Mouse (Mus musculus): ENCODE data around the gene Mtx1.
"Not testable (repeated sequence)": the region's sequence is repeated elsewhere in the genome, so short reads cannot be mapped to it uniquely, and the experiment has no call there.

Gene Mtx1

DNA sequence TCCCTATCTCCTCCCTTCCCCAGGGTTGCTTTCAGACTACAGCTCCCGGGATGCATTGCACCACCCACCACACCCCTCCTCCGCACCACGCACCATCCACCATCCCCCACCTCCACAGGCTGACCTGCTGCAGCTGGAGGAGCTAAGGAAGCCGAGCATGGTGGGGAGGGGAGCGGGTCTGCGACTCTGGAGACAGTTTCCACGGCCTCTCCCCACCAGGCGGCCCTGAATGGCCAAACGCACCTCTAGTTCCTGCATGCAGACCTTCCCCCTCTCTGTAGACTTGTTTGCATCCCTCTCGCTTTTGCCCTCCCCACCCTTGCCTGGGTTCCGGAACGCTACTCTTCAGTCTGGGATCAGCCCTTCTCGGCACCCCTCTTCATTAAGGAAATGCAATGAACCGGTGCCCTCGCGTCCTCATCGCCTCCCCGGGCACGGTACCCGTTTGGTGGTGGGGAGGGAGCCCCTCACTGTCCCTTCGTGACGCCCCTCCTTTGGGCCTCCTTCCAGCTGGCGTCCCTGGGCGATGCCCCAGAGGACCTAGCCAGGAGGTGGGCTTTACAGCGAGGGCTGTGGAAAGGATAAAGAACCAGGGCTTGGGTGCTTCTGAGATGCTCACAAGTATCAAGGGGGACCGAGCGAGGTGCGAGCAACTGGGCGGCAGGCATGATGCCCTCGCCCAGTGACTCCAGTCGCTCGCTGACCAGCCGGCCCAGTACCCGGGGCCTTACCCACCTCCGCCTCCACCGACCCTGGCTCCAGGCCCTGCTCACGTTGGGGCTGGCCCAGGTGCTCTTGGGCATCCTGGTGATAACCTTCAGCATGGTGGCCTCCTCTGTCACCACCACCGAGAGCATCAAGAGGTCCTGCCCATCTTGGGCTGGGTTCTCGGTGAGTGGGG lies 43.6 kb downstream of the Mtx1 start, which contains the start of gene Fam189b:
TSS of gene Fam189b (plus strand) at position 86 of the 901 bp plus-strand sequence.
- peak; percentile 85 to 94 for DNase-seq (ENCODE audit: low spot score in 2 of 2)

DNA sequence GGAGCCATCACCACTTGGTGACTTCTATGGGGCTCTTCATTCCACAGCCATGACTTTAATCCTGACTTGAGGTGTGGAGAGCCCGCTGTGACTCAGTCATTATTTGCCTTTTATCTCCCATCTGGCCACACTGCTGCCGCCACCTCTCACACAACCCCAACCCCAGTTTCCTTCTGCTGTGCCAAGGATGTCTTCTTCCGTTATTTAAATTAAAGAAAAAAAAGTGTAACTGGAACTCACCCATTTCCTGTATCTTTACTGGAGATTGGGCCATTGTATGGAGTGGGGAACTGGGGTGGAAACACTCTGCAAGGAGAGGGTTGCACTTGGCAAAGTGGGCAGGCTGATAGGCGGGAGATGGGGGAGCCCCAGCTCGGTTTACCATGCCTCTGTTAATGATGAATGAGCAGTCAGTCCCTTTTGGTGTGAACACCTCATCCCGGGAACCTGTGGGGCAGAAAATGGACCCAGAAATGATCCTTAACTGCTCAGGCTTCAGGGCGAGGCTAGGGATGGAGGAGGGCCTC lies 44.3 kb downstream of the Mtx1 start:
- no peak for DNase-seq (ENCODE audit: low spot score in 2 of 2)

DNA sequence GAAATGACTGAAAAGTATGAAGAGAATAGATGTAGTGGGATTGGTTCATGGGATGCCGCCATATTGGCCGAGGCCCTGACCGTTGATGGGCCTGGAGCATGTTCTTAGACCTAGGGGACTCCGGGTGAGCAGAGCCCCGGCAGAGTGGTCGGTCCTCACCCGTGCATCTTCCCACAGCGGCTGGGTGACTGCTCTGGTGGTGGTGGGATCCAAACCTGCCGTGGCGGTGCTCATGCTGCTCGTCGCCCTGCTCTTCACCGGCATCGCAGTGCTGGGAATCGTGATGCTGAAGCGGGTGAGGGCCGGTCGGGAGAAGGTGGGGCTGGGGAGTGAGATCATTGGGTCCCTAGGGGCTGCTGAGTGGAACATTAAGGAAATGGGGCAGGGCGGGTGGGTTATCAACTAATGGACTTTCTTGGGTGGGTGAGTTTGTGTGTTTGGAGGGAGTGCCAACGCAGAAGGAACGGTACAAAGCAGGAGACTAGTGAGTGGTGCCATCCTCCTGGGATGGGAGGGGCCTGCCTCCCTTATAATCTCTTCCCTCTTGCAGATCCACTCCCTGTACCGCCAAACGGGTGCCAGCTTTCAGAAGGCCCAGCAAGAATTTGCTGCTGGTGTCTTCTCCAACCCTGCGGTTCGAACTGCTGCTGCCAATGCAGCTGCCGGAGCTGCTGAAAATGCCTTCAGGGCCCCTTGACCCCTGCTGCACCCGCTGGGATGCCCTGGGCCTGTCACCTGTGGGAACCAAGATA lies 45.0 kb downstream of the Mtx1 start:
- DNase-seq (ENCODE audit: low spot score in 2 of 2): no peak

DNA sequence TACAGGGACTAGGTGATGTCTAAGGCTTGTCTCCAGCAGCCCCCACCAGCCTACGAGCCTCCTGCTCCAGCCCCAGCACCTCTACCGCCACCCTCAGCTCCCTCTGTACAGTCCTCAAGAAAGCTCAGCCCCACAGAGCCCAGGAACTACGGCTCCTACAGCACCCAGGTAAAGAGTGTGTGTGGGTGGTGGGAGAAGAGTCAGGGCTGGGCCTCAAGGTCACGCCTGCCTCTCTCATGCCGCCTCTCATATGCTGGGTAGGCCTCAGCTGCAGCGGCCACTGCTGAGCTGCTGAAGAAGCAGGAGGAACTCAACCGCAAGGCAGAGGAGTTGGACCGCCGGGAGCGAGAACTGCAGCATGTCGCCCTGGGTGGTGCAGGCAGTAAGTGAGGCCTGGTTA lies 47.8 kb downstream of the Mtx1 start:
- DNase-seq (ENCODE audit: low spot score in 2 of 2): no peak

DNA sequence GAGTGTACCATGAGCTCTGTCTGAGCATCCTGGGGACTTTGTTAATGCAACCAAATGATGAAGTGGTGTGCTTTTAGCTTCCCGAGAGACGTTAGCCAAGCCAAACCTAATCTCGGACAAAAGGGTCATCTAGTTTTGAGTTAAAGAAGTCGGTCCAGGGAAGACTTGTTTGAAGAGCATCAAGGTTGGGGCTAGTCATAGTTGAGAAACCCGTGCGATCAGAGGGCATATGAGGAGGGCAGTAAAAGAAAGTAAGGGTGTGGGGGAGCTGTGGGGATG lies 48.8 kb downstream of the Mtx1 start:
- no peak for DNase-seq (ENCODE audit: low spot score in 2 of 2)

DNA sequence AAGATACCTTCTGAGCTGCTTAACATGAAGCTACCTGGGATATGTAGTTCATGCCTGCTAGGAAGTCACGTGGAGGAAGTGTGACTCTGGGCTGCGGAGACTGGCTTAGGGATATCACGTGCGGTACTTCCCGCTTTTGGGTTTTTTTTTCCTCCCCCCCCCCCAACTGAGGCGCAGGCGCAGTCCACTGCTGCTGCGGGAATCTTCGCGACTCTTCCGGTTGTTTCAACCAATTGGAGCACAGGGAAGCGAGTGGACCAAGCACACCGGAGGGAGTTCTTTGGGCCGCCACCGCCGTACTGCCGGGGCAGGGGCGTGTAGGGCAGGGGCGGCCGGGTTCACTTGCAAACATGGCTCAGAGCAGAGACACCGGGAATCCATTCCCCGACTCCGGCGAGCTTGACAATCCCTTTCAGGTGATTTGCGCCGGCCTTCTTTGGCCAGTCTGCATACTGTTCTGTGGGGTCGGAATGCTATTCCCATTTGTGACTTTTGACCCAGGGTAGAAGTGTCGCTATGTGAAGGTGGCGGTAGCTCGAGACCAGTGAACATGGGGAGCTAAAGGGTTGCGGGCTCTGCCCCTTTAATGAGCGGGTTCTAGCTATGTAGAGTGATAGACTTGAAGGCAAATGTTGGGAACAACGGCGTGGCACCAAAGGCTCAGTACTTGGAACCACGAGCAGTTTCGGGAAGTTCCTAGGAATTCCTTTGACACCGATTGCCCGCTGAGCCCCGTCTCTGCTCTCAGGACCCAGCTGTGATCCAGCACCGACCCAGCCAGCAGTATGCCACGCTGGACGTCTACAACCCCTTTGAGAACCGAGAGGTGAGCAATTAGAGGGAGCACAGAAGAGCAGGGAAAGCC lies 49.4 kb downstream of the Mtx1 start, which contains the start of gene Scamp3:
TSS of gene Scamp3 (plus strand) at position 232 of the 865 bp plus-strand sequence.
- peak; percentile 90 for DNase-seq (ENCODE audit: low spot score in 2 of 2)

DNA sequence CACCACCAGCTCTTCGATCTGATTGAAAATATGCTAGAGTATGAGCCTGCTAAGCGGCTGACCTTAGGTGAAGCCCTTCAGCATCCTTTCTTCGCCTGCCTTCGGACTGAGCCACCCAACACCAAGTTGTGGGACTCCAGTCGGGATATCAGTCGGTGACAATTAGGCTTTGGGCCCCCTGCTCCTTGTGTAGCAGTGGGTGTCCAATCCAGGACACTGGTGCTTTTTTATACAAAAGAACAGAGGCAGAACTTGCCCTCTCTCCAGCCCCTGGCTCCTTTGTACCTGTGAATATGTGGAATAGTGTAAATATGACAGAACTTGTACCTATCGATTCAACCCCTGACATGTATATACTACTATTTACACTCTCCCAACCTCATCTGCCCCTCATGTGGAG lies 50.5 kb downstream of the Mtx1 start:
- DNase-seq (ENCODE audit: low spot score in 2 of 2): no peak

DNA sequence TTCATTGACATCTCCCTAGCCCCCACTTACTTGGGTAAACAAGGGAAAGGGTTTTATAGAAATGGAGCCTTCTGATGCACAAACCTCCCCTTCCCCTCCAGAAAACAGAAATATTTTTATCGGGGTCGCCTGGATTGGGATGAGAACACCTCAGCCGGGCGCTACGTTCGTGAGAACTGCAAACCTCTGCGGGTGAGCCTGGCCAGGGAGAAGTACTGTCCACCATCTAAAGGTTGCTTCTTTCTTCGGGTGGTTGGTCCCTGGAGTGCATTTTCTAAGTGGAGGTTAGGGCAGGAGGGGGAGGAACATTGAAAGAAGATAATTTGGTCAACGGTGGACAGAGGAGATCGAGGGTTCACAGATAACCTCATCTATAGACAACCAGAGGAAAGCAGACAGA lies 51.3 kb downstream of the Mtx1 start:
- DNase-seq (ENCODE audit: low spot score in 2 of 2): no peak

DNA sequence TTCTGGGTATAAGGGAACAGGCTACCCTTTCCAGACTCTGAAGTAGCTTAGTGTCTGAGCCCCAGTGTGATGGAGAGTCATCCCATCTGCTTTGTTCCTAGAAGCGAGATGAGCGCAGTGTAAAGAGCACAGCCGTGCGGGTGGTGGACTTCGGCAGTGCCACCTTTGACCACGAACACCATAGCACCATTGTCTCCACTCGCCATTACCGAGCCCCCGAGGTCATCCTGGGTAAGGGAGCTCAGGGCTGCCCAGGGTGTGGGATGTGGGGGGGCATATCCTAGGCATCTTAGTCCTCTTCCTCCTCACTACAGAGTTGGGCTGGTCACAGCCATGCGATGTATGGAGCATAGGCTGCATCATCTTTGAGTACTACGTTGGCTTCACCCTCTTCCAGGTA lies 52.0 kb downstream of the Mtx1 start:
- no peak for DNase-seq (ENCODE audit: low spot score in 2 of 2)

DNA sequence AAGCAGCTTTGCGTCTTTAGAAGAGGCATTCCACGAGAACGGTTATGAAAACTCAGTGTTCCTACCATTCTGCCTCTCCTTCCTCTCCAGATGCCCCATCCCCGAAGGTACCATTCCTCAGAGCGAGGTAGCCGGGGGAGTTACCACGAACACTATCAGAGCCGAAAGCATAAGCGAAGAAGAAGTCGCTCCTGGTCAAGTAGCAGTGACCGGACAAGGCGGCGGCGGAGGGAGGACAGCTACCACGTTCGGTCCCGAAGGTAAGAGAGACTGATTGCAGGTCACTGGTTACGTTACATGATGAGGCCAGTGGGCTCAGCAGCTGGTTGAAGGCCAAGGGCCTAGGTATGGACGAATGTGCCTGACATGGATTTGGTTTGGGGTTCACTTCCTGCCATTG lies 59.9 kb downstream of the Mtx1 start:
- DNase-seq (ENCODE audit: low spot score in 2 of 2): no peak

DNA sequence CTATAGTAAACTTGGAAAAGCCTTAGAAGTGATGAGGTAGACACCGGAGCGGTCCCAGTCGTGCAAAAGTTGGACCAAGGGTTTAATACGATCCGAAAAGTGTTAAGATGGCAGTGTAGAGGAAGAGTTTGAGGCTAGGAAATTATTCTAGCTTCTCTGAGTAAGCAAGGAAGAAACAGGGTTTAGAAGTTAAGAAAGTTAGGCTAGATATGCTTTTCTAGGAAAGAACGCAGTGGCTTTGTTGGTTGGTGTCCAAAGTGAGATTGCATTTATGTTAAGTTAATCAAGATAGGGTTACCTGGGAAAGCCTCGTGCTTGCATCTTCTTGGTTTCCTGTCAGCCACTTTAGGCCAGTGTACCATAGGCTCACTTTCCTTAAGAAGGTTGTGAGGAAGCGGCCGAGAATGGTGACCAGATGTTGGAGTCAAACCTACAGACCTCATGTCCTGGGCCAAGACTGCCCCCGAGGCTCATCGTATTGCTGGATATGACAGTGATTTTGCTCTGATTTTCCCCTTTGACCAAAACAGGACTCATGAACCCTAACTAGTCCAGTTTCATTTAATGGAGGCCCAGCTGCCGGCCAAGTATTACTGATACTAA lies 61.5 kb downstream of the Mtx1 start:
- no peak for DNase-seq (ENCODE audit: low spot score in 2 of 2)

DNA sequence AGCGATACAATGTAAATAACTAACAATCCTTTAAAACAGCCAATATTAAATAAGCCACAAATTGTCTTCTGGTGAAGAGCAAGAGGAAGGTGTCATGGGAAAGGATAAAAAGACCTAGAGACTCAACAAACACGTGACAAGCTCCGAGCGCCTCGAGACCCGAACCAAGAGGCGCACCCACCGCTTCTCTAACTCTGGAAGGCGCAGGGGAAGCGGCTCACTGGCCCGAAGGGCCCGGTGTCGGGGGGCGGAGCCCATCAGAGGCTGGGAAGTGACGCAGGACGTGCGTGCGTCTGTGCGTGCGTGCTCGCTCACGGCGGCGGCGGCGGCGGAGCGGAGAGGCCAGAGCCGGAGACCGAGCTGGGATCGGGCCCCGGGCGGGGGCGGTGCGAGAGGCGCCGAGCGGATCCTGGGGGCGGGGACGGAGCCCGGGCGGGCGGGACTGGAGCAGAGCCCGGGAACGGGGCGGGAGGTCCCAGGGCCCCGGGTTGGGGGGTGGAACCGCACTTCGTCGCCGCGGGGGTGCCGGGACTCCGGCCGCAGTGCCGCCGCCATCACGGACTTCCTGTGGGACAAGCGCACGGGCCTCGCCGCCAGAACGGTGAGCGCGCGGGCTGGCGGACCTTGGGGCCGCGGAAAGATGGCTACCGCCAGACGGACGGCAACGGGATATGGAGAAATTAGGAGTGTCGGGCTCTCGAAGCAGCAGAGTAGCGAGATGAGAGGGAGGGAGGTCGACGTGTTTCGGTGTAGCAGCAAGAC lies 62.2 kb downstream of the Mtx1 start, which contains the start of gene Clk2:
TSS of gene Clk2 (plus strand) at position 290 of the 762 bp plus-strand sequence.
- DNase-seq (ENCODE audit: low spot score in 2 of 2): peak; percentile 84 to 93

DNA sequence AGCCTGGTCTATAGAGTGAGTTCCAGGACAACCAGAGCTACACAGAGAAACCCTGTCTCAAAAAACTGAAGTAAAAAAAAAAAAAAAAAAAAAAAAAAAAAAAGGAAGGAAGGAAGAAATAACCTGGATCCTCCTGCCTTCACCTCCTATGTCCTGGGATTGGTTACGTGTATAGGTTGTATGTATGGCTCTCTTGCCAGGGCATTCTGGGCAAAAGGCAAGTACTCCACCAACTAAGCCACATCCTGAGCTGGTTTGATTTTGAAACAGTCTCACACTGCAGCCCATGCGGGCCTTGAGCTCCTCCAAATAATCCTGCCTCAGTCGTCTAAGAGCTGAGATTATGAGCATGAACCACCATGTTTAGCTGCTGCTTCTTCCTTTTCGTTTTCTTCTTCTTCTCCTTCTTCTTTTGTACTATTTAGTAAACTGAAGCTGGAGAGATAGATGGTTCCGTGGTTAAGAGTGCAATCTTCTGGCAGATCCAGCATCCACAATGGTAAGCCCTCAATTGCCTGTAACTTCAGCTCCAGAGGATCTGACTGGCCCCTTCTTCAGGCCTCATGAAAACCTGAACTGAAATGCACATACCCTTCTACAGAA lies 63.1 kb downstream of the Mtx1 start:
- no peak for DNase-seq (ENCODE audit: low spot score in 2 of 2)

DNA sequence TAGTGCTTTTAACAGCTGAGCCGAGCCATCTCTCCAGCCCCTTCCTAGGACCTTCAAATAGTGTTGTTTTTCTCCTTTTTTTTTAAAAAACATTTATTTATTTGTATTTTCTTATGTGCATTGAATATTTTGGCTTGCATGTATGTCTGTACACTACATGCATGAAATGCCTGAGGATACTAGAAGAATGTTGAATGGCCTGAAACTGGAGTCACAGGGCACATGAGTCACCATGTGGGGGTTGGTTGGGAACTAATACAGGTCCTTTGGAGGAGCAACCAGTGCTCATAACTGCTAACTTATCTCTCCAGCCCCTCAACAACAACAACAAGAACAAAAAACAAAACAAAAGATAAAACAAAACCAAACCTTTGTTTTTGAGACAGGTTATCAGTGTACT lies 63.8 kb downstream of the Mtx1 start:
- no peak for DNase-seq (ENCODE audit: low spot score in 2 of 2)

DNA sequence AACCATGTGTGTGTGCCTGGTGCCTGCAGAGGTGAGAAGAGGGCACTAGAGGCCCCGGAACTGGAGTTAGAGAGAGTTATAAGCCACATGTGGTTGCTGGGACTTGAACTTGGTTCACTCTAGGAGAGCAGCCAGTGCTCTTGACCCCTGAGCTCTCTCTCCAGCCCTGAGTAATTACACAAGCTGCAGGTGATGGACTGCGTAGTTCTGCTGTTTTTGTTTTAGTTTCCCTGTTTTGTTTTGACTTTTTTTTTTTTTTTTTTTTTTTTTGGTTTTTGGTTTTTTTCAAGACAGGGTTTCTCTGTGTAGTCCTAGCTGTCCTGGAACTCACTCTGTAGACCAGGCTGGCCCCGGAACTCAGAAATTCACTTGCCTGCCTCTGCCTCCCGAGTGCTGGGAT lies 65.1 kb downstream of the Mtx1 start:
- DNase-seq (ENCODE audit: low spot score in 2 of 2): no peak

DNA sequence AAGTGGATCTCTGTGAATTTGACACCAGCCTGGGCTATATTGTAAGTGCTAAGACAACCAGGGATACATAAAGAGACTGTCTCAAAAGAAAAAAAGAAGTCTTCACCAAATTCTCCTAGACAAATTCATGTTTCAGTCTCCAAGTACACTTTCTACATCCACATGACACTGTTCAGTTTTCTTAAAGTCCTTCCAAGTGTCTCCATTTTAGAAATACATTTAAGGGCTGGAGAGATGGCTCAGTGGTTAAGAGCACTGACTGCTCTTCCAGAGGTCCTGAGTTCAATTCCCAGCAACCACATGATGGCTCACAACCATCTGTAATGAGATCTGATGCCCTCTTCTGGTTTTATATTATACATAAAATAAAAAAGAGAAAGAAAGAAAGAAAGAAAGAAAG lies 65.7 kb downstream of the Mtx1 start:
- not testable (repeated sequence) for DNase-seq (ENCODE audit: low spot score in 2 of 2)

DNA sequence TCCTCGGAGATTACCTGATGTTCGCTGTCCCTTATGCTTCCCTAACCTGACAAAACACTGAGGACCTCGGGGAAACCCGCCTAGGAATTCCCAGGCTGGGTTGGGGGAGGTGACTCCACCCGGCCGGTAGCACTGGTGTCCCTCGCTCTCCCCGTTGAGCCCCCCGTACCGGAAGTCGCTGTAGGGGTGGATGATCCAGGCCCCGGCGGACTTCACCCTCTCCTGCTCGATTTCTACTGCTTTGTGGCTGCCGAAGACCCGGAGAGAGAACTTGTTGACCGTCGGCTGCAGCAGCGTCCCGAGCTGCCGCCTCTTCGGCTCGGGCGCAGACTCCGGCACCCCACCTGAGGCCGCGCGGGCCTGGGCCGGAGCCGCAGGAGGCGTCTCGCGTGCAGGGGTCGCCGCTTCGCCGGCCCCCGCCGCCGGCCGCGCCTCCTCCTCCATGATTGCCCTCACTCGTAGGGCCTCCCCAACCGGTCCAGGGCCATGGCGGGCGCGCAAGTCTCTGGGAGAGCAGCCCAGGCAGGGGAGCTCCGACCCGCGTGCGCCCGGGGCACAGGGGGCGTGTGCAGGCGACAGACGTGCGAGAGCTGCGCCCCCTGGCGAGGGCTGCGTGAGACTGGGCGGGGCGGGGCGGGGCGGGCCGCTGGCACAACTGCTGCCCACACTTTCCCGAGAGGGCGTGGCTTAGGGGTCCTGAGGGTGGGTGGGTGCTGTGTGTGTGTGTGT lies 67.1 kb downstream of the Mtx1 start, which contains the start of gene Hcn3:
TSS of gene Hcn3 (minus strand) at position 581 of the 729 bp plus-strand sequence.
- no peak for DNase-seq (ENCODE audit: low spot score in 2 of 2)

DNA sequence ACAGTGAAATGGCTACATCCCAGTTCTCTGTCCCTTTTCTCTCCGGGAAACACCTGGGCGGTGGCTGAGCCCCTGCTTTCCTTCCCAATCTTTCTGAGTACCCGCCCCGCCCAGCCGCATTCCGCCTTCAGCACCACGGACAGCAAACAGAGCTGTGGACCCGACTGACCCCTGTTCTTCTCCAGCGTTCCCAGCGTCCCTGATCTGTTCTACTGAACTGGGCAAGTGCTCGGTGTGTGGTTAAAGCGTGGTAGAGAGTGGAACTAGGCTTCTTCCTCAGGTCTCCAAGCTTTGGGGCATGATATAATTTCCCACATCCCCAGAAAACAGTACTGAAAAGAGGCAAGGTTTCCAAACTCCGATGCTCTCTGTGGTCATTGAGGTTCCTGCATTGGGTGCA lies 67.7 kb downstream of the Mtx1 start:
- no peak for DNase-seq (ENCODE audit: low spot score in 2 of 2)

Measured in left cerebral cortex, adult 9 months (tissue).